Mouse (Mus musculus) lung, postnatal 0 days (tissue): Measurements from ENCODE around the gene Zfp1. TPM values are rescaled to one million over a fixed set of nuclear protein-coding genes. Genes with fewer than 3 reads are reported as not detected.

Experiments
- ATAC-seq: fragments of 200-750 bp; cut with Nextera tagmentation; 2 replicates; pipeline ENCODE4 v1.8.0; 2017; ENCODE audit warnings: moderate library complexity
- DNase-seq: peaks from one replicate; pipeline ENCODE4 v3.0.0-alpha.2; 2016; ENCODE audit warnings: low spot score
- H3K27ac ChIP-seq: fragments of 300-500 bp; sonication (generic); 2 replicates; pipeline ENCODE4 v1.5.1; 2014; ENCODE audit warnings: antibody characterized with exemption, mild to moderate bottlenecking, low read length, mixed read lengths
- H3K27me3 ChIP-seq: fragments of 300-500 bp; sonication (generic); replicated peaks from 2 replicates; pipeline ENCODE4 v1.6.1; 2014; ENCODE audit warnings: low read length, mixed read lengths; ENCODE audit not compliant: insufficient read depth
- H3K36me3 ChIP-seq: fragments of 300-500 bp; sonication (generic); 2 replicates; pipeline ENCODE4 v1.6.1; 2014; ENCODE audit warnings: low read length, mixed read lengths; ENCODE audit not compliant: insufficient read depth
- H3K4me1 ChIP-seq: fragments of 300-500 bp; sonication (generic); 2 replicates; pipeline ENCODE4 v1.6.1; 2014; ENCODE audit warnings: antibody characterized with exemption, low read depth, low read length, mixed read lengths; ENCODE audit not compliant: insufficient read depth
- H3K4me2 ChIP-seq: fragments of 300-500 bp; sonication (generic); replicated peaks from 2 replicates; pipeline ENCODE4 v1.6.1; 2014; ENCODE audit warnings: low read depth, mild to moderate bottlenecking, low read length, moderate library complexity, mixed read lengths
- H3K4me3 ChIP-seq: fragments of 300-500 bp; sonication (generic); 2 replicates; pipeline ENCODE4 v1.5.1; 2014; ENCODE audit warnings: low read depth, low read length
- H3K9ac ChIP-seq: fragments of 300-500 bp; sonication (generic); replicated peaks from 2 replicates; pipeline ENCODE4 v1.6.1; 2014; ENCODE audit warnings: low read depth, mild to moderate bottlenecking
- H3K9me3 ChIP-seq: fragments of 300-500 bp; sonication (generic); 2 replicates; pipeline ENCODE4 v1.6.1; 2016; ENCODE audit warnings: low read length, mixed read lengths
- CTCF ChIP-seq: IDR thresholded peaks from 2 replicates; pipeline ENCODE4 v1.5.1; 2016; ENCODE audit warnings: antibody characterized with exemption, mild to moderate bottlenecking
- EP300 ChIP-seq: IDR thresholded peaks from 2 replicates; pipeline ENCODE4 v1.6.1; 2016; ENCODE audit warnings: antibody characterized with exemption, mild to moderate bottlenecking, control low read depth
- WGBS: fragments of 180-500 bp; shearing (Covaris S2); extraction: QIAGEN DNeasy Blood & Tissue Kit; methylation state at CpG from one replicate; pipeline ENCODE4 v1.1.7; 2014; 5-methylcytosine and 5-hydroxymethylcytosine counted together
- polyA plus RNA-seq: library from polyadenylated mRNA; unstranded; fragments of >200 nt; fragmentation: Nextera tagmentation; extraction: Ambion mirVana; gene quantifications from 2 replicates; pipeline ENCODE4 v1.2.1, GENCODE M21; 2015

The Zfp1 gene
- polyA plus RNA-seq, 1 experiment from 2014 or later, result 11.1 TPM

- peak; percentile 34 for DNase-seq
- WGBS, result 67% methylated on average over 5 of the region's 5 CpGs
These were observed 30.0 kb upstream of the Zfp1 start for GRCm38 (mm10) chr8:111613181-111613580.

GRCm38 (mm10) chr8:111614786-111615701 lies 28.2 kb upstream of the Zfp1 start:
- DNase-seq, result peak; percentile 53
- Histone ChIP-seq H3K4me1 (peaks cover 21% of the 10 kb centered on the region), H3K27ac (peak overlapping the region; percentile 32; the same call in 1 of the 2 replicates), H3K4me2 (no peak overlapping the region), H3K9me3 (no peaks in the 10 kb centered on the region), H3K36me3 (no peaks in the 10 kb centered on the region), H3K27me3 (no peaks in the 10 kb centered on the region), H3K4me3 (no peak overlapping the region), H3K9ac (no peak overlapping the region)
- TF ChIP-seq EP300, result no peak
- TF ChIP-seq CTCF, result peak; percentile 17
- 71% methylated on average over 6 of the region's 6 CpGs for WGBS
- ATAC-seq, result peak; percentile 31

More at GRCm38 (mm10) chr8:111613181-111613580, 30.0 kb upstream of the Zfp1 start:
- no peaks in the 10 kb centered on the region for H3K36me3 ChIP-seq
- no peak overlapping the region for H3K9ac ChIP-seq
- ATAC-seq, result 0 out of 2 replicates have a peak, but pooled peaks have one; percentile 36
- peaks cover 13% of the 10 kb centered on the region; the same call in 1 of the 2 replicates for H3K4me1 ChIP-seq
- TF ChIP-seq EP300 (peak; percentile 30; the same call in 1 of the 2 replicates), CTCF (no peak)
- H3K9me3 ChIP-seq, result no peaks in the 10 kb centered on the region
- no peak overlapping the region for H3K27ac ChIP-seq
- no peaks in the 10 kb centered on the region for H3K27me3 ChIP-seq
- no peak overlapping the region for H3K4me3 ChIP-seq
- no peak overlapping the region for H3K4me2 ChIP-seq

GRCm38 (mm10) chr8:111617812-111618211 lies 25.4 kb upstream of the Zfp1 start:
- Histone ChIP-seq H3K4me1 (peaks cover 21% of the 10 kb centered on the region), H3K9ac (no peak overlapping the region), H3K4me2 (no peak overlapping the region), H3K36me3 (no peaks in the 10 kb centered on the region), H3K27ac (no peak overlapping the region), H3K27me3 (no peaks in the 10 kb centered on the region), H3K9me3 (no peaks in the 10 kb centered on the region), H3K4me3 (no peak overlapping the region)
- ATAC-seq (no peak), DNase-seq (peak; percentile 57)
- TF ChIP-seq EP300, result no peak
- TF ChIP-seq CTCF, result no peak
- 56% methylated on average over 6 of the region's 6 CpGs for WGBS

DNA sequence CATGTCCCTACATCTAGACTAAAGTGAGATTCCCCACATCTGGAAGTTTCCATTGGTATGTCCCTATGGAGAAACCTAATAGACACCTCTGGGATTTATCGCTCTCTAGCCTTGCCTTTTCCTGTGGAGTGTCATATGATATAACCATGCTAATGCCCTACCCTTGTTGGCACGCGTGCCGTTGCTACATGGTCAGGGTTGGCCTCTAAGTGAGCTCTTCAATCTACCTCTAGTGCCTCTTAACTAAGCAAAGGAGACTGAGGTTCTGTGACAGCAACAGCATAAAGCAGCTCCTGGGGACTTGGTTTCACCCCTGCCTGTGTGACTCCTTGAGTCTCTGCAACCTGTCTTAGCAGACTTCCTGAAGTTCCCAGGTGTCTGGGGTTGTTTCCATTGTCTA lies 24.9 kb upstream of the Zfp1 start:
- Histone ChIP-seq H3K27ac (no peak overlapping the region), H3K4me3 (no peak overlapping the region), H3K4me2 (no peak overlapping the region), H3K9me3 (no peaks in the 10 kb centered on the region), H3K4me1 (peaks cover 18% of the 10 kb centered on the region), H3K27me3 (no peaks in the 10 kb centered on the region), H3K36me3 (no peaks in the 10 kb centered on the region), H3K9ac (no peak overlapping the region)
- peak; percentile 93 for ATAC-seq
- TF ChIP-seq CTCF (no peak), EP300 (peak; percentile 43)
- DNase-seq, result peak; percentile 90
- 54% methylated on average over 4 of the region's 4 CpGs for WGBS

- H3K27ac ChIP-seq, result peak overlapping the region; percentile 38; the same call in 1 of the 2 replicates
- H3K27me3 ChIP-seq, result no peaks in the 10 kb centered on the region
- no peak overlapping the region for H3K4me3 ChIP-seq
- no peak for ATAC-seq
- H3K9ac ChIP-seq, result no peak overlapping the region
- no peaks in the 10 kb centered on the region for H3K9me3 ChIP-seq
- 50% methylated on average over 1 of the region's 1 CpGs for WGBS
- H3K4me2 ChIP-seq, result no peak overlapping the region
- peaks cover 18% of the 10 kb centered on the region for H3K4me1 ChIP-seq
- H3K36me3 ChIP-seq, result no peaks in the 10 kb centered on the region
- no peak for DNase-seq
- no peak for TF ChIP-seq EP300
These were observed 23.3 kb upstream of the Zfp1 start for GRCm38 (mm10) chr8:111619936-111620335.

DNA sequence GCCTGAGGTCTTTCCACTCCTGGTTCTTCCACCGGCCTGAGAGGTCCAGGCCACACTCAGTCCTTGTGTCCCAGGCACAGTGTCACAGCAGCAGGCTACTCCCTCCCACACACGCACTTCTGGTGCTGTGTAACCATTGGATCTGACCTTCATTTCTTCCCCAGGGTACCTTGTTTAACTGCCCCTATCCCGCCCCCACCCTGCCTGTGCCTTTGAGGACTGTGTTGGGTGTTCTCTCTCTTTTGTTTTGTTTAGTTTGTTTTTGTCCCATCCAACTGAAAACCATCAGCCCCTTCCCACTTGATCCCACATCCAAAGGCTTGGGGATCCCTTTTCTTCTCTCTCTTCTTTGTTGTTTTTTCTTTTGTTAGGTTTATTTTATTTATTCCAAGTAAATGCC lies 21.1 kb upstream of the Zfp1 start:
- no peak overlapping the region for H3K27ac ChIP-seq
- H3K4me1 ChIP-seq, result peaks cover 22% of the 10 kb centered on the region
- H3K4me2 ChIP-seq, result no peak overlapping the region
- TF ChIP-seq CTCF, result no peak
- TF ChIP-seq EP300, result no peak
- no peaks in the 10 kb centered on the region for H3K9me3 ChIP-seq
- no peaks in the 10 kb centered on the region for H3K36me3 ChIP-seq
- no peak for DNase-seq
- H3K9ac ChIP-seq, result no peak overlapping the region
- no peak for ATAC-seq
- no peak overlapping the region for H3K4me3 ChIP-seq
- WGBS, result 84% methylated on average over 3 of the region's 3 CpGs
- no peaks in the 10 kb centered on the region for H3K27me3 ChIP-seq
